Mouse (Mus musculus) adrenal gland, adult 8-10 months (tissue): Measurements from ENCODE around the gene Myom1. TPM values are rescaled to one million over a fixed set of nuclear protein-coding genes. Genes with fewer than 3 reads are reported as not detected.

Experiments used
- DNase-seq: peaks from one replicate; pipeline ENCODE4 v3.0.0; 2022
- total RNA-seq, 4 experiments: library from RNA; stranded (reverse); gene quantifications; 2 replicates each; pipeline ENCODE4 v1.2.4; 2022

Myom1 gene
- total RNA-seq, 4 experiments from 2014 or later: 1.4 to 2.4 (median 2.0) TPM

DNA sequence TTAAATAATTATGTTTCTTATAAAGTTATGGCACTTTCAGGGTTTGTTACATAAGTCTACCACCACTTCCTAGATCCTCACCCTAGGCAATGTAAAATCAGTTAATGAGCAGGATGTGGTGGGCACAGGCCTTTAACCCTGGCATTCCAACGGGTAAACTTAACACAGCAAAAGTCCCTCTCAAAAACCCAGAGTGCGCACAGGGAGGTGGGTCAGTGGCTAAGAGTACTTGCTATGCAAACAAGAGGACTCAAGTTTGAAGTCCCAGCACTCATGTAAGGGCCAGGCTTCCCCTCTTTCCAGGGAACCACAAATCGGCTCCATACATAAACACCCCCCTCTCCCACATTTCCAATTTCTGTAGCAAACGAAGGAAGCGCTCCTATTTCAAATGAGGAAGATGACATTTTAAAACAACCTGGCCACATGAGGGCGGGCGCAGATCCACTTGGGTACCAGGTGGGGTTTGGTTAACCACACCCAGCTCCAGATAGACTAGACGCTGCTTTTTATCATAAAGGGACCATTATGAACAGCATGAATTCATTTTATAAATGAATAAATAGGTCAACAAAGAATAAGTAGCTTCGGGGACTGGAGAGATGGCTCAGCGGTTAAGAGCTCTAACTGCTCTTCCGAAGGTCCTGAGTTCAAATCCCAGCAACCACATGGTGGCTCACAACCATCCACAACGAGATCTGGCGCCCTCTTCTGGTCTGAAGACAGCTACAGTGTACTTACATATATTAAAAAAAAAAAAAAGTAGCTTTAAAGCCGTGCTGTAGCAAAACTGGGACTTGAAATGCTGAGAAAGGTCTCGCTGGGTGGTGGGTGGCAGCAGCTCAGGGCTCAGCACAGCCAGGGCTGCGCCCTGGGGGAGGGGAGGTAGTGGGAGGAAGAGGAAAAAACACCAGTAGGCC lies 10.5 kb upstream of the Myom1 start:
- DNase-seq: no peak

DNA sequence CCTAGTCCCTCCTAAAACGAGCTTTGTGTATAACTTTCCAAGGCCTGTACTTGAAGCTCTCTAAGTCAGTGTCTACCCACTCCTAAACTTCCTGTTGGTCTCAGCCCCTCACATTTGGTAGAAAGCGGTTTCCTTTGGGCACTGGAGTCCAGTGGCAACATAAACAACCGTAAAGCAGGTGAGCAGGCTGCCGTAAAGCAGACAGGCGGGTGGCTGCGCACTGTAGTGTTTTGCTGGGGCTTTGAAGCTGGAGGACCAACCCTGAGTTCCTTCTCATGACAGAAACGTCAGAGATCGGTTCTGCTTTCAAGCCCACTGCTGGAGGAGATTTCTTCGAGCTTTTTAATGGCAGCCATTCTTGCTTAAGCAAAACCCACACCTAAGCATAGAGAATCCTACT lies 9.8 kb upstream of the Myom1 start:
- no peak for DNase-seq

DNA sequence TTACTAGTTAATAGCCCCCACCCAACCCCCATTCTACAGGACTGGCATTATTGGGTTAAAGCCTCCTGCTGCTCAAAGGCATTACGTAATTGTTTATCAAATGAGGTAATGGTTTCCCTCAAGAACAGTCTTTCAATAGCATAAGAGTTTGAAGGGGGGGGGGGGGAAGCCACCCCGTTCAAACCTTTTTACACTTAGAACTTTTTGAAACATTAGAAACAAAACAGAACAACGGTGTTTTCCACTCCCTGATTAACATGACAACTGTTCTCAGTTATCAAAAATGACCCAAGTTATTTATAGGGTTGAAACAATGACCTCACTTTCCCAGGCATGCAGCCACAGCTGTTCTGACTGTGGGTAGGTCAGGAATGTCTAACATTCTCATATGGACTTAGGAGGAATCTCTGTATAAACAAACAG lies 9.0 kb upstream of the Myom1 start:
- no peak for DNase-seq

DNA sequence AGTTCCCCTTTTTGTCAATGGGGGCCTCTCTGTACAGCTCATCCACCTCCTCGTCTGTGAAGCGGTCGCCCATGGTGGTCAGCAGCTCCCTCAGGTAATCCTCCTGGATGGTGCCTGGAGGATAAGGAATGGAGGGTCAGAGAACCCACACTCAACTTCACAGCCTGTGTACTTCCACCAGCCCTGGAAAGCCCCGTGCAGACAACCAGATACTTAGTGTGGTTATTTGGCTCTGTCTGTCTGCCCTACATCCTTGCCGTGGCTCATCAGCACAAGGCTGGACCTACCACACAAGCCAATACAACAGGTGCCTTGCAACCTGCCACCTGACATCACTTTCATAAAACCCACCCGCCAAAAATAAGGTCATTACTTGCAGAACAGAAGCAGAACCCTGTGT lies 7.8 kb upstream of the Myom1 start:
- no peak for DNase-seq

DNA sequence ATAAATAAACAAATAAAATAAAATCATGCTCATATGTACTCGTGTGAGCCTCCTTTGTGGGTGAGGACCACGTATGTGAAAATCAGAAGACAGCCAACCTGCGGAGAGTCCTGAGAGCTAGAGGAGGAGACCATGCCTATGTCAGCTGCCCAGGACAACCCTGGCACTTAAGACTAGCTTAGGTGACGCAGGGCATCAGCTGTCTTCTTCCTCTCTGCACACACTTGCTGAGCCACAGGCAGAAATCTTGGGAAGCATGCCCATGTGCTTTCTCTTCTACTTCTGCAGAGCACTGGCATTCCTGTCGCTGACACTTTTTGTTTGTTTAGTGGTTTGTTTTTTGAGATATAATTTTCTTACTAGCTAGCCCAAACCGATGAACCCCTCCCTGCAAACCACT lies 6.9 kb upstream of the Myom1 start:
- no peak for DNase-seq

DNA sequence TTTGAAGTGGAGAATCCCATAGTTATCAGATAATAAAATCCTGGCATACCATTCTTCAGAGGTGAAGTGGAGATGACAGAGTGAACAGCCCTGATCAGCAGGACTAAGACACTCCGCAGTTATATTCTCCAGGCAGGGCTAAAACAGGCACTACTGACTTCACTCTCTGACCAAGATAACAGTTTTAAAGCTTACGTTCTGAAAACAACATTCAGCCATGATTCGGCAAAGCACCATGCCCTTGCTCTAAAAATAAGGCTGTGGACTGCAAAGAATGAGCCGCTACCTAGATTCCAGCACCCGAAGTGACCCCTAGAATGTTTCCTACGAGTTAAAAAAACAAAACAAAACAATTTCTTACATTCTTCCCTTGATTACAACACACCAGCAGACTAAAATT lies 4.6 kb upstream of the Myom1 start:
- DNase-seq: no peak

DNA sequence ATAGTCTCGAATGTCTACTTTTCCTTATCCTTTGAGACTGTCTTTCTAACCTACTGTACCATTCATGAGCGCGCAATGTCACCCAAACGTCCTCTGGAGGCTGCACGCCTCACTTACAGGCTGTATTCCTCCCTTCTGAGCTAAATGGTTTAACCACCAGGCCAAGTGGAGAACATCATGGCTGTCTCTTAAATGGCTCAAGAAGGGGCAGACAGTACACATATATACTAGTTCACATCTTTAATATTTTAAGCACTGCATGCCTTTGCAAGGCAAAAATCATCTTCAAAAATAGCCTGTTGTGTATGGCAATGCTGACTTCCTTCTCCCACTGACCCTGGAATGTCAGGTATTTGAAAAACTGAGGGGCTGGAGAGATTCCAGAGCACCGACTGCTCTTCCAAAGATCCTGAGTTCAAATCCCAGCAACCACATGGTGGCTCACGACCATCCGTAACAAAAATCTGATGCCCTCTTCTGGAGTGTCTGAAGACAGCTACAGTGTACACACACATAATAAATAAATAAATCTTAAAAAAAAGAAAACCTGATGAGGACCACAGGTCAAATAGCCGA lies 3.9 kb upstream of the Myom1 start:
- no peak for DNase-seq

DNA sequence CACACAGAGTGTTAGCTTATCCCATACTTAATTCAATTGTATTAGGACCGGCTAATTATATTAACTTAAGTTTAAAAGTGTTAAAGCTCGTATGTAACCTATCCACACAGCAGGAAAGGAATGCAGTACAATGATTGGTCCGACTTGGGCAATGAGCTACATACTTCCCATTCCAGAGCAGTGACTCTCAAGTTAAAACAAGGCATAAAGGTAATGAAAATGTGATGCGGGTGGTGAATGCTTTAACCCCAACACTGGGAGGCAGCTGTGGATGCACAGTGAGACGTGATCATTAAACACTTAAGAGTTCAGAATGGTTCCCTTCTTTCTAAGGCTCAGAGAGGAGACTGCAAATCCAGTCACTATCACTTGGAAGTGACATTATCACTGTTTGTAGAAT lies 3.2 kb upstream of the Myom1 start:
- DNase-seq: no peak

DNA sequence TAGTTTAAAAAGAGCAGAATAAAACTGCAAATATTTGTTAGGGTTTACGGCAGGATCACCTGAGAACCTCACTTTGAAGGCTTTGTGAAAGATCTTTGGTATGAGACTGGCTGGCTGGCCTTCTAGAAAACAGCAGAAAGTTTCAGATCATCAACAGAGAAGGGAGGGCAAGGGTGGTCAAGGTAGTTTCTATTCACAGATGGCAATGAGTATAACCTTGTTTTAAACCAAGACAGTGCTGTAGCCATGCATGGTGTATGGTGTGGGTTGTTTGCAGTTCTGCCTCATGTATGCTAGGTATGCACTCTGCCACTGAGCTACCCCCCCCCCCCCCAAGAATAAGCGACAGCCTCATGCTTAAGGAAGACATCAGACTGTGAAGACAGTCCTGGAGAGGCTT lies 2.2 kb upstream of the Myom1 start:
- DNase-seq: no peak

DNA sequence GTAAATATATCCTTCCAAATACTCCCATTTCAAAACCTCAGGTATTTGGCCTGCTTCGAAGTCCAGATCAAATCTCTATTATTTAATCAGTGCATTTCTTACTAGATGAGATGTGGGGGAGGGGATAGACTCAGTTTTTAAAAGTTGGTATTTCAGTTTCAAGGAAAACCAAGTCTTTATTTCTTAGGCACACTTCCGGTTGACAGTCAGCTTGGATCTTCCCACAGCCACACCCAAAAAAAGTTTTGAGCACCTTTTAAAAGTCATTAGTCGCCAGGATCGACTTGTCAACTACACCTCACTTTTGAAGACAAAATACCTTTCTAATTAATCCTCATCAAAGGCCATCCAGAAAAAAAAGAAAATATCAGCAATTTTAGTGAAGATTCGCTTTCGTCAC lies 1.4 kb upstream of the Myom1 start:
- DNase-seq: no peak

DNA sequence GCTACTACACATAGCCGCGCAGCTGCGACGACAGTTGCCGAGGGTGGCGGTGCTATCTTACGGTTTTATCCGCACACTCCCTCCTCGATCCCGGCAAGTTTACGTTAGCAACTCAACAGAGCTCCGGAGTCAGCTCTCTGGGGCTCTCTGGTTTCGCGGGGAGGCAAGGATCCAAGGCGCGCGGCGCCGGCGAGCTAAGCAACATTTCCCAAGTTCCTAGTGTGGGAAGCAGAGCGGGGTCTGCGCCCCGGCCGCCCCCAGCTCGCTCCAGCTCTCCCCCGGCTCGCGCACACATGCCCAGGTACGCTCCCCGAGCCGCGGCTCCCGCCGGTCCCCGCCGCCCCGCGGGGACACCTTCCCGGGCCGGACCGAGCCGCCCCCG lies 743 bp upstream of the Myom1 start:
- no peak for DNase-seq

DNA sequence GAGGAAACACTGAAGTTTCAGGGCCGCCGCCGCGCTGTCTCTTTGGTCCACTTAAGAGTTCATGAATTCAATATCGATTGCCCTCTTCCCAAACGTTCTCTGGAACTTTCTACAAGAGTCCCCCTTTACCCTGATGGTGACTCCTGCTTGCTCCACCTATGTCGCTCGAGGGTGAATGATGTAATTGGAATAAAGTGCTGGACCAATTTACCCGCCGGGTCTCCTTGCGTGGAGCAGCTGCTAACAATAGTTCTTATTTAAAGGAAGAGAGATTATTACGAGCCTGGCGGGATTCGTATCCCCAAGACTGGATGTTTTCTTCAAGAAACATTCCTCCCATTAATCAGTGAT lies 286 bp downstream of the Myom1 start, which contains the start of gene Myl12a:
Gene Myl12a (minus strand): TSS at position 135 of the 351 bp plus-strand sequence.
- no peak for DNase-seq

DNA sequence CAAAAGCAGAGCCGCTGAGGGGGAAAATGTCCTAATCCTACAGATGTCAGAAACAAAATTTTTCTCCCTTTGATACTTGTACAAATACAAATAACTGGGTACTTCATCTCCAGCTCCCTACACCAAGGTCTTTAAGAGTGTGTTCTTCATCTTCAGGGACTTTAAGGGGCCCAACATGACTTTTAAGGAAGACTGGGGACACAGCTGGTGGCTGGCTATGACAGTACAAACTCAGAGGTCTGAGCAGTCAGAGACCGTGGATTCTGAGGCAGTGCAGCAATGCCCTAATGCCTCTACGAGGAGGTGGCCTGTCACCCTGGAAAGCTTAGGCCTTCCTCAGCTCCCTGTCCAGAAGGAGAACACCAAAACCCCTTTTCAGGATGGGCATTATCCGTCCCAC lies 679 bp downstream of the Myom1 start:
- DNase-seq: no peak

DNA sequence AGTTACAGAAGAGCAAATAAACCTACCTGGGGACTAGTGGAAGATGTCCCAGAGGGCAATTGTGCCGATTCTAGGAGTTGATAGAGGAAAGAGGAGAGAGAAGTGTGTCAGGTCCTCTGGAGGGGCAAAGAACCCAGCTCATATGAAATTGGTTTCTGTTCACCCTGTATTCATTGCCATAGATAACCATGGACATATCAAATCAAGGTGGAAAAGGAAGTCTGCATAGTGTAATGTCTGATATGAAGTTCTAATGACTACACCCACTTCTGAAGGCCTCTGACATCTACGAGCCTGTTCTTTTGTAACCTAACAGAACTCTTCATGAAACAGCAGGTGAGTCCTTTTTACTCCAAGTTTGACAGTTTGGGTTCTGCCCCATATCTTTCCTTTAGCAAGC lies 1.3 kb downstream of the Myom1 start:
- DNase-seq: no peak

DNA sequence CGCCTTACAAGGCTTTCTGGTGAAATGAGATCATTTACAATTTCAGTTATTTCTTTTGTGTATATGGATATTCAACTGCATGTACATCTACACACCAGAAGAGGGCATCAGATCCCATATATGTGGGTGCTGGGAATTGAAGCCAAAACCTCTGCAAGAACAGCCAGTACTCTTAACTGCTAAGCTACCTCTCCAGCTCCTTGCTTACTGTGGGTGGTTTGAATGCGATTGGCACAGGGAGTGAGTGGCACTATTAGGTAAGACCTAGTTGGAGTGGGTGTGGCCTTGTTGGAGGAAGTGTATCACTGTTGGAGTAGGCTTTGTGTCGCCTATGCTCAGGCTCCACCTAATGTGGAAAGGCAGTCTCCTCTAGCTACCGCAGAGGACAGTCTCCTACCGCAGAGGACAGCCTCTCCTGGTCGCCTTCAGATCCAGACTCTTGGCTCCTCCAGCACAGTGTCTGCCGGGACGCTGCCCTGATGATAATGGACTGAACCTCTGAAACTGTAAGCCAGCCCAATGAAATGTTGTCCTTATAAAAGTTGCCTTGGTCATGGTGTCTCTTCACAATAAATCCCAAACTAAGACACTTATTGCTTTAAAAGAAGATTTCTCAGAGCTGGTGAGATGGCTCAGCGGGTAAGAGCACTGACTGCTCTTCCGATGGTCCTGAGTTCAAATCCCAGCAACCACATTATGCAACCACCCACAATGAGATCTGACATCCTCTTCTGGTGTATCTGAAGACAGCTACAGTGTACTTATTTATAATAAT lies 1.9 kb downstream of the Myom1 start:
- no peak for DNase-seq

DNA sequence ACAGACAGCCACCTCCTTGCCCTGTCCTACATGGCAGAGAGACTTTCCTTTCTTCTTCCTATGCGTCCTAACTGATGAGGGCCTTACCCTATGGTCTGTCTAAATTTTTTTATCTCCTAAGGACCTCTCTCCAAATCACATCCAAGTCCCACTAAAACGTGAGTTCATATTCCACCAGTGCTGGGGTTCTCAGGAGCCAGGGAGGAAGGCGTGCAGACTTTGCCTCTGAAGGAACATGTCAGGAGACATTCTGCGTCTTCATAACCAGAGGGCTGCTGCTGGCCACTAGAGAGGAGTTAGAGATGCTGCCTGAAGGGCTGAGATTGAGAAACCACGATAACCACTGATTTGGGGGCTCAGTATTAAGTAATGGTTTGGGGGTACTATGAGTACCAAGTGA lies 4.5 kb downstream of the Myom1 start:
- no peak for DNase-seq

DNA sequence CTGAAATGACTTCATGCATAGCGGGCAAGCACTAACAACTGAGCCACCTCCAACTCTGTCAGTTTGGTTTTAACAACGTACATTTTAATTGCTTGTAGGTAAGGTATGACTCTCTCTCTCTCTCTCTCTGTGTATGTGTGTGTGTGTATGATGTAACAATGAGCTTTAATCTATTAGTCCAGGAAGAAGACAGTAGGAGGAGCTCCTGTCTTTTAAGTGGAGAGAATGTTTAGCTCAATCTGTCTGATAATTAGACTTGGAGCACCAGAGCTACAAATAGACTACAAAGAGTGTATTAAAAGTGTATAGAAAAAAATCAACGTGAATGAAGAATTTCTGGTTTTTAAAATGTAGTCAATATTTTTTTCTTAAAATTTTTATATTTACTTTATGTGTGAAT lies 6.2 kb downstream of the Myom1 start:
- no peak for DNase-seq

DNA sequence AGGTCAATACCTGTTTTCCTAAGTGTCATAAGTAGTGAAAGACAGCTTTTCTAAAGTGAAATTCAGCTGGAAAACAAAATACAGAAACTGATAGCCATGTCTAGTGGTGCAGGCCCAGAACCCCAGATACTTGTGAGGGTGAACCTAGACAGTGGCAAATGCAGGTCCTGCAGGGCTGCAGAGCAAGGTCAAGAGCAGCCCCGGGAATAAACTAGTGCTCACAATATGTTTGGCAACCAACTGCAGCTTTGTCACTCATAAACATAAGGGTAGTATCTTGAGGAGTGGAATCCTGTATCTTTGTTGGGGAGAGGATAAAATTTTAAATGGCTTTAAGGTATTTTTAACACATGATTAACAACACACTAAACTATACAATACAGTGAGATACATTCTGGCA lies 7.3 kb downstream of the Myom1 start:
- DNase-seq: no peak

DNA sequence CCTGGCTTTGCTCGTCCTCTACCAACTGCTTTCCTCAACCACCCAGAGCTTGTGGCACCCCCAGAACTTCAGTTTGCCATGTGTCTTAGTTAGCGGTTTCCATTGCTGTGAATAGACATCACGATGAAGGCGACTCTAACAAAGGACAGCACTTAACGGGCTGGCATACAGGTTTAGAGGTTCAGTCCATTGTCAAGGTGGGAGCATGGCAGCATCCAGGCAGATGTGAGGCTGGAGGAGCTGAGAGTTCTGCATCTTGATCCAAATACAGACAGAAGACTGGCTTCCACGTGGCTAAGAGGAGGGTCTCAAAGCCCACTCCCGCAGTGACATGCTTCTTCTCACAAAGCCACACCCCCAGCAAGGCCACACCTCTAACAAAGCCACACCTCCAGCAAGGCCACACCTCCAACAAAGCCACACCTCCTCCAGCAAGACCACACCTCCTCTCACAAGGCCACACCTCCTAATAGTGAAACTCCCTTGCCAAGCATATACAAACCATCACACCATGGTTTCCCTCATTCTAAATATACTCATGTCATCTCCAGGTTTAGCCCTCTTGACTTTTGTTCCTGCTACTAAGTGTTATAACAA lies 8.3 kb downstream of the Myom1 start:
- DNase-seq: no peak

DNA sequence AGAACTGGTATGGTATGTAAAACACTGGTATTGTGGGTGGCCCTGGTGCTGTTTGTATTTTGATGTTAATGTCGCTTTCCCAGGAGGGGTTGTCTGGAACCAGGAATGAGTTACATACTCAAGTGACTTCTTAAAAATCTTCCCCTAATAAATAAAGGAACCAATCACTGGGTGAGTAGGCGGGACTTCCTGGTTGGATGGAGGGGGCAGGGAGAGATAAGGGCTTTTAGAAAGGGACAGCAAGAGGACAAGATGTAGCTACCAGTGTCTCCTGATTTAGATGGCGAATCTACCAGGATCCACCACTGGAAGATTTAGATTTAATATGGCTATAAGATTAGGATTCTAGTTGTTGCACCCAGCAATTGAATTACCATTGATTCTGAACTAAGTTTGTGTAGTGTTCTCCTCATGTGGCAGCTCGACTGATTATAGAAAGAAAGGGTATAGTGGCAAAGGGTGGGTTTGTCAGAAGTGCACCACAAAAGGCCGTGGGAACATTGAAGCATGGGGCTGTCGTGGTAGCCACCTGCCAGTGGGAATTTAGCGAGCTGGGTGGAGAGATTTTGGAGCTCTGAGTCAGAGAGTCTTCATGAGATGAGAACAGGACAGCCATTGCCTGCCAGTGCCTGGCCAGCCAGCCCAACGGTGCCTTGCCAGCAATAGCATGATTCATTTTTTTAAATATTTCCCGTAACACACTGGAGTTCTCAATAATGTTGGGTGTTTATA lies 9.7 kb downstream of the Myom1 start:
- DNase-seq: no peak

DNA sequence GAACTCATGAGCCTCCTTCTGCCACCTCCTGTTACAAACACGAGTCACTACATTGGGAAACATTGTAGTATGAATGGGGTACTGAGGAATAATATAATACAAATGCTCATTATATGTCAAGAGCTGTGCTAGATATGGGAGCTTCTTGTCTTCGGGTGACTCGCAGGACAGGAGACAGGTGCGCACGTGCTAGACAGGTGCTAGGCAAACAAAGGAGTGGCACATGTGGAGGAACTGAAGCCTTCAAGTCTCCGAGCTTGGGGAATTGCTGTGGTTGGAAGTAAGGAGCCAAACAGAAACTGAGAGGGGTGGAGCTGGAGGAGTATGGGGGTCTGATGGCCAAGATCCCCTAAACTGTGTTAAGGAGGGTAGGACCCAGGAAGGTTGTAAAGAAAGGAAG lies 10.7 kb downstream of the Myom1 start:
- no peak for DNase-seq

DNA sequence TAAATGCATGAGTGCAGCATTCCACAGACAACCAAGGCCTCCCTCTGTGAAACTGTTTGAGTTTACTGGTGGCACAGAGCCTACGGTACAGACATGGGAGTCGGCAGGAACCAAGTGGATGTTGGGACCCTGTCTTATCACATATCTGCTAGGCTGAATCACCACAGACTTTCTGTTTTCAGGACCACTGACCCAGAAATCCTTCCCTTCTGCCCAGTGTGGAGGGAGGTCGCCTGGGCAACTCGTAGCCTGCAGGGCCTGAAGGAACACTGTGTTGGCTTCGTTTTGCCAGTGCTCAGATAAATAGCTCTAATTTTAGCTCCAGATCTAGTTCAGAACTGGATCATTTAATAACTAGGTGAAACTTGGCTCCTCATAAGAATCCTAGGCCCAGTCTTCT lies 12.5 kb downstream of the Myom1 start:
- no peak for DNase-seq
